Mouse (Mus musculus) small intestine, adult 10 weeks (tissue): ENCODE results near the gene Hspa12b. TPM values are rescaled to one million over a fixed set of nuclear protein-coding genes. Genes with fewer than 3 reads are reported as not detected.

Experiments used
- polyA plus RNA-seq: library from polyadenylated mRNA; stranded (reverse); fragments of 350-450 nt; fragmentation: Illumina TruSeq; extraction: RNeasy Lipid Tissue Mini Kit (QIAGEN cat#74804); gene quantifications from one replicate; pipeline ENCODE4 v1.2.3, GENCODE M21; 2014; ENCODE audit warnings: low replicate concordance

Hspa12b gene
- polyA plus RNA-seq: 0.30 TPM

GRCm38 (mm10) chr2:131127161-131127730 lies at the start of gene Hspa12b:
Gene Hspa12b (plus strand): TSS chr2:131127280.

GRCm38 (mm10) chr2:131086667-131087390 lies 40.3 kb upstream of the Hspa12b start, which contains the start of gene Siglec1:
Gene Siglec1 (minus strand): TSS chr2:131086765.

GRCm38 (mm10) chr2:131132930-131133547 lies 6.0 kb downstream of the Hspa12b start, which contains the start of gene Gm11037:
Gene Gm11037 (plus strand): TSS chr2:131133497.

GRCm38 (mm10) chr2:131159938-131160581 lies 33.0 kb downstream of the Hspa12b start, which contains the start of gene 1700037H04Rik:
Gene 1700037H04Rik (minus strand): TSS chr2:131160081.

GRCm38 (mm10) chr2:131179990-131180587 lies 53.0 kb downstream of the Hspa12b start, which contains the start of gene Cenpb:
Gene Cenpb (minus strand): TSS chr2:131180067.

GRCm38 (mm10) chr2:131186771-131187601 lies 59.9 kb downstream of the Hspa12b start, which contains the start of the genes Cdc25b and Spef1:
Gene Cdc25b (plus strand): TSS chr2:131186949.
Gene Spef1 (minus strand): TSS chr2:131187282.

Other genes with a start within 250 kb of the Hspa12b start
- gene 4930402H24Rik, start 220.9 kb upstream of the Hspa12b start, polyA plus RNA-seq: 20.3 TPM
- gene Atrn, start 220.8 kb upstream of the Hspa12b start, polyA plus RNA-seq: 19.0 TPM
- not detected for gene Gfra4, start 84.2 kb upstream of the Hspa12b start, polyA plus RNA-seq
- 0.41 TPM for gene Adam33, start 63.5 kb upstream of the Hspa12b start, polyA plus RNA-seq
- 0.30 TPM for gene Siglec1, start 40.5 kb upstream of the Hspa12b start, polyA plus RNA-seq
- gene Gm11037, start 6.2 kb downstream of the Hspa12b start, polyA plus RNA-seq: not detected
- 0.93 TPM for gene 1700037H04Rik, start 32.8 kb downstream of the Hspa12b start, polyA plus RNA-seq
- gene Cenpb, start 52.8 kb downstream of the Hspa12b start, polyA plus RNA-seq: 6.3 TPM
- 3.2 TPM for gene Cdc25b, start 59.7 kb downstream of the Hspa12b start, polyA plus RNA-seq
- gene Spef1, start 60.0 kb downstream of the Hspa12b start, polyA plus RNA-seq: 1.1 TPM
- gene Ap5s1, start 79.8 kb downstream of the Hspa12b start, polyA plus RNA-seq: 4.5 TPM
- gene Mavs, start 106.8 kb downstream of the Hspa12b start, polyA plus RNA-seq: 7.1 TPM
- gene Pank2, start 135.2 kb downstream of the Hspa12b start, polyA plus RNA-seq: 58.1 TPM
- 6.3 TPM for gene Rnf24, start 225.6 kb downstream of the Hspa12b start, polyA plus RNA-seq